ENCODE assay signal across 27 mouse cellular contexts in genomic region chr10:42856574-42856973, GRCm38 (mm10). TPM values are rescaled to one million over a fixed set of nuclear protein-coding genes. Genes with fewer than 3 reads are reported as not detected.
"Had no signal": no experiment of that assay in that cellular context is flagged by ENCODE, and none has a peak within 500 bp of the region (broad histone marks: within the 10 kb centered on the region; RNA-seq: fewer than 3 reads in every experiment).

No protein-coding gene starts in this region.

- ATAC-seq: forebrain, embryonic 13.5 days; forebrain, embryonic 14.5 days; forebrain, embryonic 15.5 days; forebrain, embryonic 16.5 days; forebrain, postnatal 0 days had no signal

- H3K4me3 ChIP-seq: embryonic facial prominence, embryonic 10.5 days; embryonic facial prominence, embryonic 12.5 days; embryonic facial prominence, embryonic 13.5 days; embryonic facial prominence, embryonic 15.5 days; erythroblast, embryonic 14.5 days; forebrain, embryonic 10.5 days; forebrain, embryonic 12.5 days; forebrain, embryonic 13.5 days; forebrain, embryonic 15.5 days; gastrocnemius, adult 2 months had no signal

- H3K4me2 ChIP-seq: embryonic facial prominence, embryonic 12.5 days; embryonic facial prominence, embryonic 13.5 days; embryonic facial prominence, embryonic 15.5 days; forebrain, embryonic 12.5 days; forebrain, embryonic 13.5 days; forebrain, embryonic 15.5 days had no signal

- H3K27me3 ChIP-seq: embryonic facial prominence, embryonic 12.5 days; embryonic facial prominence, embryonic 13.5 days; embryonic facial prominence, embryonic 15.5 days had no signal

- H3K9ac ChIP-seq: embryonic facial prominence, embryonic 12.5 days; embryonic facial prominence, embryonic 13.5 days; embryonic facial prominence, embryonic 15.5 days; forebrain, embryonic 12.5 days; forebrain, embryonic 13.5 days; forebrain, embryonic 15.5 days; forebrain, postnatal 0 days had no signal

- H3K27ac ChIP-seq: embryonic facial prominence, embryonic 12.5 days; embryonic facial prominence, embryonic 13.5 days; embryonic facial prominence, embryonic 15.5 days; forebrain, embryonic 10.5 days; forebrain, embryonic 12.5 days; forebrain, embryonic 13.5 days; forebrain, embryonic 15.5 days; gastrocnemius, adult 2 months had no signal

- H3K9me3 ChIP-seq: embryonic facial prominence, embryonic 10.5 days; embryonic facial prominence, embryonic 12.5 days; embryonic facial prominence, embryonic 15.5 days; forebrain, embryonic 13.5 days; forebrain, embryonic 15.5 days had no signal

- DNase-seq: cerebellum, adult 2 months; cerebellum, adult 8-10 months; cerebellum, adult 9-10 months; cerebellum, adult 9-11 months; cerebellum, postnatal 10 days; cerebellum, postnatal 14 days; cerebellum, postnatal 25 days; cerebellum, postnatal 36 days; embryo, embryonic 11 days; forebrain, postnatal 0 days; gastrocnemius, adult 2 months; gastrocnemius, postnatal 10 days; gastrocnemius, postnatal 14 days; gastrocnemius, postnatal 25 days; gastrocnemius, postnatal 36 days; heart, adult 18-20 months had no signal

- H3K36me3 ChIP-seq: embryonic facial prominence, embryonic 10.5 days; embryonic facial prominence, embryonic 12.5 days; embryonic facial prominence, embryonic 13.5 days; embryonic facial prominence, embryonic 15.5 days; forebrain, embryonic 10.5 days; forebrain, embryonic 12.5 days; forebrain, embryonic 15.5 days had no signal

RNA-seq across cellular contexts. Expression of gene Scml4, which starts 3.6 kb away (rescaled TPM):
- polyA plus RNA-seq: erythroblast, embryonic 14.5 days had no signal
